Mouse (Mus musculus): ENCODE measurements around the gene Zfp987.
"Not testable (repeated sequence)": the region's sequence is repeated elsewhere in the genome, so short reads cannot be mapped to it uniquely, and the experiment has no call there.

The Zfp987 gene

DNA sequence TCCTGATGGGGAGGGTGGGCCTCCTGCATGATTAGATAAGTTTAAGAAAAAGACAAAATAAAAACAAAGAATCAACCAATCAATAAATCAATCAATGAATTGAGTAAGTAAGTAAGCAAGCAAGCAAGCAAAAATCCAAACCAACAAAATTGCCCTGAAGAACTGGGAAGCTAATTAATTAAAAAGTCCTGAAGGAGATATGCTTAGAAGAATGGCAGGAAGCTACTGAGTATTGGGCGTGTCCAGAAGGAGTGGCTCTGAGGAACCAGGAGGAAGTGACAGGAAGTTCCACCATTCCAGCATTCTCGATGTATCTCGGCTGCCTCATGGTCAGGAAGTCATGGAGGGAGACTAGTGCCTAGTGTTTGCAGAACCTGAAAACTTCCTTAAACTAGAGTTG, at the start of gene Zfp987:
Gene Zfp987 (plus strand): TSS at position 301 of the 400 bp plus-strand sequence.
- not testable (repeated sequence) for DNase-seq (ENCODE audit: low read depth, low spot score)

DNA sequence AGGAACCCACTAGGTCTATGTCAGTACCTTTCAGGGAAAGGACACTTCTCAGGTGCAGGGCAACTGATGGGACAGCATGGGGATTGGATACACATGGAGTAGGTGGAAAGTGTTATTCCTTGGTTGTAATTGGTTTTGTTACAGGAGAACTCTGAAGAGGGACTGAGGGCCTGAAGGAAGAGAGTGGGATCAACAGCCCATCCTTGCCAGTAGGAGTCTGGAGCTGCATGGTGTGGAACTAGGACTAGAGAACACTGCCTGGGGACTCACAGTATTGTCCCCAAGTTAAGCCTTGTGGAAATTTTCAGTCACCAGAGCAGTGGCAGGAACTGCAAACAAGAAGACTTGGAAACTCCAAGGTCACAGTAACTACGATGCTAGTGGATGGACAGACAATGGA, 44.6 kb upstream of the Zfp987 start:
- DNase-seq (ENCODE audit: low read depth, low spot score), result not testable (repeated sequence)

DNA sequence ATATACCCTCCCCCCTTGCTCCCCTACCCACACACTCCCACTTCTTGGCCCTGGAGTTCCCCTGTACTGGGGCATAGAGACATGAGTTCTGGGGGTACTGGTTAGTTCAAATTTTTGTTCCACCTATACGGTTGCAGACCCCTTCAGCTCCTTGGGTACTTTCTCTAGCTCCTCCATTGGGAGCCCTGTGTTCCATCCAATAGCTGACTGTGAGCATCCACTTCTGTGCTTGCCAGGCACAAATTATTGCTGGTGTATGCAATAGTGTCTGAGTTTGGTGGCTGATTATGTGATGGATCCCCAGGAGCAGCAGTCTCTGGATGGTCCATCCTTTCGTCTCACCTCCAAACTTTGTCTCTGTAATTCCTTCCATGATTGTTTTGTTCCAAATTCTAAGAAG, 43.7 kb upstream of the Zfp987 start:
- not testable (repeated sequence) for DNase-seq (ENCODE audit: low read depth, low spot score)

DNA sequence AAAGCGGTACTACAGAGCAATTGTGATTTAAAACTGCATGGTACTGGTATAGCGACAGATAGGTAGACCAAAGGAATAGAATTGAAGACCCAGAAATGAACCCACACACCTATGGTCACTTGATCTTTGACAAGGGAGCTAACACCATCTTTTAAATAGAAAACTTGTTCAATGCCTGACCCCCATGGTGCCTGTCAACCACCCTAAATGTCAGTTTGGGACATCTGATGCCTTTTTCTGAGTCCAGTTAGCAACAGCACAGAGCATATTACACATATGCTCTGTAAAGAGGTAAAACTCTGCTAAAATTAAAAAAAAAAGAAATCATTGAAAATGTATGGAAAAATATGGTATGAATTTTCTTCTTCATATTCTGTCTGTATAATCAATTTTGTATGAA, 41.8 kb upstream of the Zfp987 start:
- DNase-seq (ENCODE audit: low read depth, low spot score), result no peak

DNA sequence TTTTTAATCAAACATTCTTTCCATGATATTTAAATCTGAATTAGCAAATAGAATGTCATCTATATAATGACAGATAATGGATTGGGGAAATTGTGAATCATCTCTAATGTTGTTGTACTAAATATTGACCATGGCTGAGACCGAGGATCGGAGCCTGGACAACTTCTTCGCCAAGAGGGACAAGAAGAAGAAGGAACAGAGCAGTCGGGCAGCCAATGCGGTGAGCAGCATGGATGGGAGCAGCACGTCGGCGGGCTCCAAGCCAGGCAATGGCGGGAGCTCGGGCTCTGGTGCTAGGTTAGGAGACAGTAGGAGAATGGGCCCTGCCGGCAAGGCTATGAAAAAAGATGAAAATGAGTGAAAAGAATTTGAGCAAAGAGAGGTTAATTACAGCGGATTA, 38.5 kb upstream of the Zfp987 start:
- DNase-seq (ENCODE audit: low read depth, low spot score), result not testable (repeated sequence)

DNA sequence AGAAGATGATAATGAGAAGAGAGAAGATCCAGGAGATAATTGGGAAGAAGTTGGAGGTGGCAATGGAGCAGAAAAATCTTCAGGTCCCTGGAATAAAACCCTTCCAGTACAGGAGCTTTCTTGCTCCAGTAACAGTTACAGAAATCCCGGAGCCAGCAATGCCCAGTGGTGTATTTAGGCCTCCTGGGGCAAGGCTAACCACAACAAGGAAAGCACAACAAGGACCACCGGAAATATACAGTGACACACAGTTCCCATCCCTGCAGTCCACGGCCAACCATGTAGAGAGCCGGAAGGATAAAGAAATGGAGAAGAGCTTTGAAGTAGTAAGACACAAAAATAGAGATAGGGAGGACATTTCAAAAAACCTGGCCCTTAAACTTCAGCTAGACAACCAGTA, 38.0 kb upstream of the Zfp987 start:
- DNase-seq (ENCODE audit: low read depth, low spot score), result not testable (repeated sequence)

DNA sequence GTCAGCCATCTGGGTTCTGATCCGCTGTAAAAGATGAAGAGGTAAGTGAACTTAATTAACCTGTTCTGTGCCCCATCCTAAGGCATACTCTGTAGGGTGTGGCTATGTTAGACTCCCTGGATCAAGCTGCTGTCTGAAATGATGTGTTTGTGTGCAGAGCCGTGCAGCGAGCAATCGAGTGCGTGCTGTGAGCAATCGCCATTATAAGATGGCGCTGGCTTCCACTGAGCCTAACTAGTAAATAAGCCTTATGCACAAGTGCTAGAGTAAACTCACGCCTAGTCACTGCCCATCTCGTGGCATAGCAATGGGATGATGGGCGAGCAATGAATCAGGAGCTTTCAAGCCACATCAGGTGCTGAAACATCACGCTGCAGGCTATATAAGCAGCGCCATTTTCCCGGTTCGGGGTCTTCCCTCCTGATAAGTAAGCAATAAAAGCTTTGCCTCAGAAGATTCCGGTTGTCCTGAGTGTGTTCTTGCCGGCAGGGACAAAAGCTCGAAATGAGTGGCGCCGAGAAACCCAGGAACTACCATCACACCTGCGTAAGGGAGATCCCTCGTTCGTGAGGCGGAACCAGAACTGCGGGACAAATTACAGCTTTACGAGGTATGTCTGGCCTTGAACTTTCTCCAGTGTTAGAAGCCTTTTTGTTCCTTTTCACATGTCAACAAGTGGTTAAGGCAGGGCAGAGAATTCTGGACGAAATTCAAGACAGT, 37.0 kb upstream of the Zfp987 start:
- DNase-seq (ENCODE audit: low read depth, low spot score), result not testable (repeated sequence)

DNA sequence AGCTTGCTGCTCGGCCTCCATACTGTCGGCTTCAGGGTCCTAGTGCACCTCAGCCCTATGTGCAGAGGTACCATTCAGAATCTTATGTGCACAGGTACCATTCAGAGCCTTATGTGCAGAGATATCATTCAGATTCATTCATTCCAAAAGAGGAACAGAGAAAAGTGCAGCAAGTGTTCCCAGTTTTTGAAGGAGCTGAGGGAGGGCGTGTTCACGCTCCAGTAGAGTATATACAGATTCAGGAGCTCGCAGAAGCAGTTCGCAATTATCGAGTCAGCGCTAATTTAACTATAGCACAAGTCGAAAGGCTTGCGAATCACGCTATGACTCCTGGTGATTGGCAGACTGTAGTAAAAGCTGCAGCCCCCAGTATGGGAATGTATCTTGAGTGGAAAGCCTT, 36.0 kb upstream of the Zfp987 start:
- DNase-seq (ENCODE audit: low read depth, low spot score), result not testable (repeated sequence)

DNA sequence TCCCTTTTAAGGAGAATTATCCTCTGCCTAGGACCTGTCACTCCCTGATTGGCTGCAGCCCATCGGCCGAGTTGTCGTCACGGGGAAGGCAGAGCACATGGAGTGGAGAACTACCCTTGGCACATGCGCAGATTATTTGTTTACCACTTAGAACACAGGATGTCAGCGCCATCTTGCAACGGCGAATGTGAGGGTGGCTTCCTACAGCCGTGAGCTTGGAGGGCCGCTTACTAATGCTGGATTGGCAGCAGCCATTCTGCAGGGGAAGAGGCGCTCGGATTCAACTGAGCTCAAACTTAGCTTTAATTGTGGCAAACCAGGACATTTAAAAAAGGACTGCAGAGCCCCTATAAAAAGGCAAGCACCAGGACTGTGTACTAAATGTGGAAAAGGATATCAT, 35.1 kb upstream of the Zfp987 start:
- not testable (repeated sequence) for DNase-seq (ENCODE audit: low read depth, low spot score)

DNA sequence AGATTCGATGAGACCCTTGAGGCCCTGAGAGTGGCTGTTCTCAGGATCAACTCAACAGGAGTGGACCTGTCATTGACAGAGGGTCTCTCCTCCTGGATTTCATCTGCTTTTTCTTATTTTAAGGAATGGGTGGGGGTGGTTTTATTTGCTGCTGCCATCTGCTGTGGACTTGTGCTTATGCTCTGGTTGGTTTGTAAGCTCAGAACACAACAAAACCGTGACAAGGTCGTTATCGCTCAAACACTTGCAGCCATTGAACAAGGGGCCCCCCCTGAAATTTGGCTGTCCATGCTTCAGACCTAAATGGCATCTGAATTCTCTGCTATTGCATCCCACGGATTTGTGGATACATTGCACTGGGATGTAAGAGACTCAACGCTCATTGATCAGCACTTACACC, 34.1 kb upstream of the Zfp987 start:
- DNase-seq (ENCODE audit: low read depth, low spot score), result not testable (repeated sequence)

DNA sequence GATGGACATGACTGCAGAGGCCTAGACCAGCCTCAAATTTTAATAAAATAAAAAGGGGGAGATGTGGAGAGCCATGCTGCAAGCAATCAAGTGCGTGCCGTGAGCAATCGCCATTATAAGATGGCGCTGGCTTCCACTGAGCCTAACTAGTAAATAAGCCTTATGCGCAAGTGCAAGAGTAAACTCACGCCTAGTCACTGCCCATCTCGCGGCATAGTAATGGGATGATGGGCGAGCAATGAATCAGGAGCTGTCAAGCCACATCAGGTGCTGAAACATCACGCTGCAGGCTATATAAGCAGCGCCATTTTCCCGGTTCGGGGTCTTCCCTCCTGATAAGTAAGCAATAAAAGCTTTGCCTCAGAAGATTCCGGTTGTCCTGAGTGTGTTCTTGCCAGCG, 33.5 kb upstream of the Zfp987 start:
- not testable (repeated sequence) for DNase-seq (ENCODE audit: low read depth, low spot score)

DNA sequence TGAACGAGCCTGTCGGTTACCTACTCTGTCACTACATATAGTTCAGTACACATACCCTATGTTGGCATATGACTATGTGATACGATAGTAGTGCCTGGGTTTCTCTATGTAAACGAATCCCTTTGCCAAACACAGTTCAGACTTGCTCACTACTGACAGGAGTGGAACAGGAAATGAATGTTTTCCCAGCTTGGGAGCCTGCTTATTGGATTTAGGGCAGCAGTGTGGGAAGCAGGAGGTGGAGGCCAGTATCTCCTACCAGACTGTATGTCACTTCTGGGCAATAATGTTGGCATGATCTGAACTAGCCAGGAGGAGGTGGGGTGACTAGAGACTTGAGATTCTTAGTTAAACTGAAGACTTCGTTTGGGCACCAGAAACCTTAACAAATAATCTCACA, 32.3 kb upstream of the Zfp987 start:
- DNase-seq (ENCODE audit: low read depth, low spot score), result not testable (repeated sequence)

DNA sequence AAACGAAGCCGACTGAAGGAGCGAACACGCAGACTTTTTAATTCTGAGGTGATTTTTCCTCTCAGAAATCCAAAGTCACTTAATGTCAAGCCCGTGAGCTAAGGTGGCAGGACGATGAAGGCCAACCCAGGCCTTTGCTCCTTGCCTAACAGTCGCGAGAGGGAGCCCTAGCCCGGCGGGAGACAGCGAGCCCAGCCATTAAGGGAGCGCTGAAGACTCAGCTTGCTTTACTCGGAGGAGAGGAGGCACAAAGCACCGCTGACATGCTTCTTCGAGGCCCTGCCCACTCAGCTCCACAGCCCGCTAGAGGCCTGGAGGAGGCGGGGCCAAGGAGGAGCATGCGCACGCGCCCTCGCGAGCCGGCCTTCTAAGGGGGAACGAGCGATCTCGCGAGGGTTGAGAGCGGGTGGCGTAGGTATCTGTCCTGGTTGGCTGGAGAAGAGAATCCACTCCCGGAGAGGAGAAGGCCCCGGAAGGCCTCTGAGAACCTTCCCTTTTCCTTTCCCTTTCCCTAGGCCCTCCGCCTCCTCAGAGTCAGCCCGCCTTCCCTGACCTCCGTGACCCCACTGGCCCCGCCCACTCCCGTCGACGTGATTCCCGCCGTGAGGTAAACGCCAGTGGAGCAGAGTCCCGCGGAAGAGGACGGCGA, 30.0 kb upstream of the Zfp987 start:
- peak; percentile 11 for DNase-seq (ENCODE audit: low read depth, low spot score)

DNA sequence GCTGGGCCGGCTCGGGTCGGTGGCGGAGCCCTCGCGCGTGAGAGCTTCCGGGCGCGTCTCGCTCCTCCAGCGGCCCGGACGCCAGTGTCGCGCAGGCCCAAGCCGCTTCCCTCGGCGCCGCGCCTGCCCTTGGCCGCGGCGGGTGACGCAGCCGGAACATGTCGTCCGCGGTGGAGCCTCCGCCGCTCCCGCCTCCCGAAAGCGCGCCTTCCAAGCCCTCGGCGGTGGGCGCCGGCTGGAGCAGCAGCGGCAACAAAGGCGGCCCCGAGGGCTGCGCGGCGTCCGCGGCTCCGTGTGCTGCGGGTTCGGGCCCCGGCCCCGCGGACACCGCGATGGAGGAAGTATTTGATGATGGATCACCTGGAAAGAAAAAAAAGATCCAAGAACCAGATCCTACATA, 29.5 kb upstream of the Zfp987 start:
- not testable (repeated sequence) for DNase-seq (ENCODE audit: low read depth, low spot score)

DNA sequence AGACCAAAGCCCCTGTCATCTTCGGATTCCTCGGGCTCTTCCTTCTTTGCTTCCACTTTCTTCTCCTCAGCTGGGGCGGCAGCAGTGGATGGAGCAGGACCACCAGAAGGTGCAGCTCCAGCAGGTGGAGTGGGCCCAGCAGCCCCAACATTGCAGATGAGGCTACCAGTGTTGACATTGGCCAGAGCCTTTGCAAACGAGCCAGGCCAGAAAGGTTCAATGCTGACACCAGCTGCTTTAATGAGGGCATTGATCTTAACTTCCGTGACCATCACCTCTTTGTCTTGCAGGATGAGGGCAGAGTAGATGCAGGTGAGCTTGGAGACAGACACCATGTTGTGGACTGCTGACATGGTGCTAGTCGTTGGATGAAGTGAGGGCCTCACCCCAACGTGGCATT, 23.8 kb upstream of the Zfp987 start:
- not testable (repeated sequence) for DNase-seq (ENCODE audit: low read depth, low spot score)

DNA sequence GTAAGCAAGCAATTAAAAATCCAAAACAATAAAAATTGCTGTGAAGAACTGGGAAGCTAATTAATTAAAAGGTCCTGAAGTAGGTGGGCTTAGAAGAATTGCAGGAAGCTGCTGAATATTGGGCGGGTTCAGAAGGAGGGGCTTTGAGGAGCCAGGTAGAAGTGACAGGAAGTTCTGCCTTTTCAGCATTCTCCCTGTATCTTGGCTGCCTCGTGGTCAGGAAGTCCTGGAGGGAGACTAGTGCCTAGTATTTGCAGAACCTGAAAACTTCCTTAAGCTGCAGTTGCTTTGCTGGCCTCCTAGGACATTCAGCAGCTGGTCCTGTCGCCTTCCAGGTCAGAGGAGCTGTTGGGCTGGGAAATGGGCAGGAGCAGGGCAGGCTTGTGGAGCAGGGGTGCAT, 4.3 kb downstream of the Zfp987 start:
- DNase-seq (ENCODE audit: low read depth, low spot score), result not testable (repeated sequence)

DNA sequence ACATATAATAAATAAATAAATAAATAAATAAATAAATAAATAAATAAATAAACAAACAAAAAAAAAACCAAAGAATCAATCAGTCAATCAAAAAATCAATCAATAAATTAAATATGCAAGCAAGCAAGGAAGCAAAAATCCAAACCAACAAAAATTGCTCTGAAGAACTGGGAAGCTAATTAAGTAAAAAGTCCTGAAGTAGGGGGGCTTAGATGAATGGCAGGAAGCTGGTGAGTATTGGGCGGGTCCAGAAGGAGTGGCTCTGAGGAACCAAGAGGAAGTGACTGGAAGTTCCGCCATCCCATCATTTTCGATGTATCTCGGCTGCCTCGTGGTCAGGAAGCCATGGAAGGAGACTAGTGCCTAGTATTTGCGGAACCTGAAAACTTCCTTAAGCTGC, 59.4 kb downstream of the Zfp987 start, which contains the start of gene Zfp600:
Gene Zfp600 (plus strand): TSS at position 301 of the 400 bp plus-strand sequence.
- not testable (repeated sequence) for DNase-seq (ENCODE audit: low read depth, low spot score)

DNA sequence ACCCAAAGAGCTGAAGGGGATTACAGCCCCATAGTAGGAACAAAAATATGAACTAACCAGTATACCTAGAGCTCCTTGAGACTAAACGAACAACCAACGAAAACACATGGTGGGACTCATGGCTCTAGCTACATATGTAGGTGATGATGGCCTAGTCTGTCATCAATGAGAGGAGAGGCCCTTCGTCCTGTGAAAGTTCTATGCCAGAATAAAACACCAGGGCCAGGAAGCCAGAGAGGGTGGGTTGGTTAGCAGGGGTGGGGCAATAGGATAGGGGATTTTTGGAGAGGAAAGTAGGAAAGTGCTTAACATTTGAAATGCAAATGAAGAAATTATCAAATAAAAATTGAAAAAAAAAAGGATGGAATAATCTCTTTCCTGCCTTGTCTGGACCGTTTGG, 65.8 kb downstream of the Zfp987 start:
- not testable (repeated sequence) for DNase-seq (ENCODE audit: low read depth, low spot score)

DNA sequence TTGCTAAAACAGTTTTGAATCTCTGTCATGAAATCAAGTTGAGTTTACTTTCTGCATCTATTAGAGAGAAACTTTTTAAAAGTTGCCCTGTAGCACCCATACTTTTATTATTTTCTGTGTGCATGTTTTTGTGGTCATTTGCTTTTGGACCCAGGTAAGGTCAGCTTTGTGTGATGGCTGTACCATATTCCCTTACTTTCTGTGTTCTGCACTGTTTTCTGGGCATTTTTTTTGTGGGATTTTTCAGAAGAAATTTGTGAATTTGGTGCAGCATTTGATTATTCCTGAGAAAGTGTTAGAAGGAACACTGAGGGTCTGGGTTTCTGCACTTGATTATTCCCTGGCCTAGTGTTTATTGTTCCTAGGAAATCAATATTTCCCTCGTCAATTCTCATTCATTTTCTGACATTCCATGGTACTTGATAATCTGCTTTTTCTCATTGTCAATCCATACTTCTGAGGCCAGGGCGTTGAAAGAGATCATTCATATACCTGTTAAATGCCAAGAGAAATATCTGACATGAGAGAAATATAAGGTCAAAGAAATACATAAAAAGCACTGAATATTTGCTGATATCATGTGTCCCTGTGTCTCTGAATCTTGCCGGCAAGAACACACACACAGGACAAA, 70.2 kb downstream of the Zfp987 start:
- DNase-seq (ENCODE audit: low read depth, low spot score), result not testable (repeated sequence)

DNA sequence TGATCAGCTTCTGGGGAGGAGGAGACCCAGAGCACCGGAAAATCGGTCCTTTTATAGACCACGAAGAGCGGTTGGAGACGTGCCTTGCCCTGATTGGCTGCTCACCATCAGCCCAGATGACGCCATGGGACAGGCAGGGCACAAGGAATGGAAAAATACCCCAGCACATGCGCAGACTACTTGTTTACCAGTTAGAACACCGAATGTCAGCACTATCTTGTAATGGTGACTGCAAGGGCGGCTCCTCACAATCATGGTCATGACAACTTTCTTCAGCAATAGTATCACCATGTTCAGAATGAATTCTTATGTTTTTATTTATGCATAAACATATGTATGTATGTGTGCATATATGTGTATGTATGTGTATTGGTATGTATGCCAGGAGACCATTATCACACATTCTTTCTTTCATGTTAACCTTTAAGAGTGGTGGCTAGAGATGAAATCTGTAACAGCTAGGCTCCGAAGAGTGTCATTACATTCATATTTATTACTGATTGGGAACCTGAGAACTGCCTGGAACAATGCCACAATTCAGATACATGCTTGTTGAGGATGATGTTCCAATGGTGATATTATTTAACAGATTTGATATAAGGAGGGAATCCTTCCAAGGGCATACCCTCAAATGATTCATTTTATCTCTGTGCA, 70.9 kb downstream of the Zfp987 start:
- peak; percentile 4 for DNase-seq (ENCODE audit: low read depth, low spot score)

DNA sequence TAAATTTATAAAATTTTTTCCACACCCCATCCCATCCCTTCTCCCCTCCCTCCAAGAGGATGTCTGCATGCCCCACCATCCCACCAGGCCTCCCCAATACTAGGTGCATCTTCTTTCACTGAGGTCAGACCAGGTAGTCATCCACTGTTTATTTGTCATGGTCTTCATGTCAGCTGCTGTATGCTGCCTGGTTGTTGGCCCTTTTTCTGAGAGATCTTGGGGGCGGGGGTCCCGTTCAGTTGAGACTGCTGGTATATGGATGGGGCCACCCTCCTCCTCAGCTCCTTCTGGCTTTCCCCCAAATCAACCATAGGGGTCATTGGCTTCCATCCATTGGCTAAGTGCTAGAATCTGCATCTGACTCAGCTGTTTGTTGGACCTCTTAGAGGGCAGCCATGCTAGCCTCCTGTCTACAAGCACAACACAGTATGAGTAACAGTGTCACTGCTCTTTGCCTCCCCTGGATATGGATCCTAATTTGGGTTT, 71.7 kb downstream of the Zfp987 start:
- DNase-seq (ENCODE audit: low read depth, low spot score), result not testable (repeated sequence)

All from CD4-positive helper T cell, adult 2 months (primary cell).